Mouse (Mus musculus) heart, postnatal 0 days (tissue): ENCODE data around the gene Cdh24. TPM values are rescaled to one million over a fixed set of nuclear protein-coding genes. Genes with fewer than 3 reads are reported as not detected.
A peak's percentile ranks its signal among the peaks of the same experiment; 100 is the strongest.

ENCODE experiments used
- ATAC-seq: fragments of 200-750 bp; cut with Nextera tagmentation; 2 replicates; pipeline ENCODE4 v1.8.0; 2017; ENCODE audit warnings: low read depth, moderate number of reproducible peaks, moderate library complexity; ENCODE audit not compliant: insufficient read depth
- DNase-seq: peaks from one replicate; pipeline ENCODE4 v3.0.0-alpha.2; 2016; ENCODE audit warnings: low spot score
- H3K27ac ChIP-seq: fragments of 300-500 bp; sonication (generic); 2 replicates; pipeline ENCODE4 v1.5.1; 2014; ENCODE audit warnings: low read depth, mild to moderate bottlenecking
- H3K27me3 ChIP-seq: fragments of 300-500 bp; sonication (generic); 2 replicates; pipeline ENCODE4 v1.6.1; 2014; ENCODE audit warnings: low read length, mixed read lengths; ENCODE audit not compliant: control insufficient read depth, insufficient read depth
- H3K36me3 ChIP-seq: fragments of 300-500 bp; sonication (generic); replicated peaks from 2 replicates; pipeline ENCODE4 v1.6.1; 2014; ENCODE audit warnings: low read length, mixed read lengths; ENCODE audit not compliant: control insufficient read depth, insufficient read depth
- H3K4me1 ChIP-seq: fragments of 300-500 bp; sonication (generic); 2 replicates; pipeline ENCODE4 v1.6.1; 2014; ENCODE audit warnings: antibody characterized with exemption; ENCODE audit not compliant: control insufficient read depth, insufficient read depth
- H3K4me2 ChIP-seq: fragments of 300-500 bp; sonication (generic); 2 replicates; pipeline ENCODE4 v1.6.1; 2014; ENCODE audit warnings: low read depth, mild to moderate bottlenecking, low read length, moderate library complexity
- H3K4me3 ChIP-seq: fragments of 300-500 bp; sonication (generic); 2 replicates; pipeline ENCODE4 v1.5.1; 2014; ENCODE audit warnings: low read depth, low read length
- H3K9ac ChIP-seq: fragments of 300-500 bp; sonication (generic); replicated peaks from 2 replicates; pipeline ENCODE4 v1.6.1; 2014; ENCODE audit warnings: low read depth, low read length, mixed read lengths
- H3K9me3 ChIP-seq: fragments of 300-500 bp; sonication (generic); replicated peaks from 2 replicates; pipeline ENCODE4 v1.6.1; 2016; ENCODE audit warnings: low read length; ENCODE audit not compliant: control insufficient read depth
- CTCF ChIP-seq: IDR thresholded peaks from 2 replicates; pipeline ENCODE4 v1.5.1; 2016; ENCODE audit warnings: antibody characterized with exemption, control low read depth, low read depth
- EP300 ChIP-seq: IDR thresholded peaks from 2 replicates; pipeline ENCODE4 v1.6.1; 2016; ENCODE audit warnings: antibody characterized with exemption, low read depth
- WGBS: fragments of 180-500 bp; shearing (Covaris S2); extraction: QIAGEN DNeasy Blood & Tissue Kit; methylation state at CpG from one replicate; pipeline ENCODE4 v1.1.7; 2014; 5-methylcytosine and 5-hydroxymethylcytosine counted together
- polyA plus RNA-seq: library from polyadenylated mRNA; unstranded; fragments of >200 nt; fragmentation: Nextera tagmentation; extraction: Ambion mirVana; gene quantifications from 2 replicates; pipeline ENCODE4 v1.2.1, GENCODE M21; 2015
- total RNA-seq: library from RNA; depleted of rRNA; stranded (reverse); fragments of >200 nt; gene quantifications from 2 replicates; pipeline ENCODE4 v1.2.3, GENCODE M21; 2014; ENCODE audit warnings: low replicate concordance

Gene Cdh24
- total and polyA plus RNA-seq, 2 experiments from 2014 or later = 0.41 to 6.2 TPM

DNA sequence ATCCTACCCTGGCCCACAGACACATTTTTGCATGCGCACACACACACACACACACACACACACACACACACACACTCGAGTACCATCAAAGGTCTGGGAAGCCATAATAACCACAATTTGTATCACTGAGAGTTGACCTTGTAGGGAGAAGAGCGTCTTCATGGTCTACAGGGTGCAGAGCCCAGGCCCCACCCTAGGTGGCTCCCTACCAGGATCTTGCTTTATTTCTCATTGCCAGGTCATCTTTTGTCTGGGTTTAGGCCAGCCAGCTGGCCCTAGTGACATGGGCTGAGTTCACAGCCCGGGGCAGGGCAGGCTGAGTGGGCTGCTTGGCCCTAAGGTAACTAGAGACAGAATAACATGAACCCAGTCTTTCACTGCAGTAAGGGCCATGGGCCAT, 7.0 kb downstream of the Cdh24 start:
- H3K4me1 ChIP-seq = no peaks in the 10 kb centered on the region
- no peak overlapping the region for H3K9ac ChIP-seq
- no peak for DNase-seq
- 75% methylated on average over 4 of the region's 4 CpGs for WGBS
- no peak overlapping the region for H3K4me3 ChIP-seq
- ATAC-seq = no peak
- TF ChIP-seq EP300 = no peak
- peak; percentile 16; the same call in 1 of the 2 replicates for TF ChIP-seq CTCF
- H3K27ac ChIP-seq = no peak overlapping the region
- peaks cover 8% of the 10 kb centered on the region; the same call in 1 of the 2 replicates for H3K36me3 ChIP-seq
- H3K27me3 ChIP-seq = no peaks in the 10 kb centered on the region
- H3K4me2 ChIP-seq = no peak overlapping the region
- no peaks in the 10 kb centered on the region for H3K9me3 ChIP-seq

DNA sequence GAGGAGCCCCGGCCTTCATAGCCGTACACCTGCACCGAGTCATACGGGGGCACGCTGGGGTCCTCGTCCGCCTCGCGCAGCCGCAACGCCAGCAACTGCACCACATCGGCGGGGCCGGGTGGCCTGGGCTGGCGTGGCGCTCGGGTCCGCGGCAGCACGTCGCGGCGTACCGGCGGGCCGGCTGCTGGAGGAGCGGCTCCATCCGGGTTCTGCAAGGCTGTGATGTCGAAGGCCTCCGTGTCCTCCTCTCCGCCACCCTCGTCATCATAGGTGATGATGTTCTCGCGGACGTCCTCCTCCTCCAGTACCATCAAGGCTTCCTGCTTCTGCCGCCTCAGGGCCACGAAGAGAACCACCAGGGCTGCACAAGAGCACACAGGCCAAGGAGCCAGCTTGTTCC, 8.9 kb downstream of the Cdh24 start:
- H3K27ac ChIP-seq = no peak overlapping the region
- no peak overlapping the region for H3K9ac ChIP-seq
- peaks cover 8% of the 10 kb centered on the region; the same call in 1 of the 2 replicates for H3K36me3 ChIP-seq
- no peak for ATAC-seq
- no peaks in the 10 kb centered on the region for H3K4me1 ChIP-seq
- no peaks in the 10 kb centered on the region for H3K27me3 ChIP-seq
- H3K4me3 ChIP-seq = no peak overlapping the region
- 88% methylated on average over 37 of the region's 37 CpGs for WGBS
- TF ChIP-seq CTCF (no peak), EP300 (no peak)
- no peak overlapping the region for H3K4me2 ChIP-seq
- no peak for DNase-seq
- H3K9me3 ChIP-seq = no peaks in the 10 kb centered on the region

GRCm38 (mm10) chr14:54631240-54631599, 9.9 kb downstream of the Cdh24 start:
- 78% methylated on average over 4 of the region's 4 CpGs for WGBS
- no peak for ATAC-seq
- TF ChIP-seq CTCF (no peak), EP300 (no peak)

DNA sequence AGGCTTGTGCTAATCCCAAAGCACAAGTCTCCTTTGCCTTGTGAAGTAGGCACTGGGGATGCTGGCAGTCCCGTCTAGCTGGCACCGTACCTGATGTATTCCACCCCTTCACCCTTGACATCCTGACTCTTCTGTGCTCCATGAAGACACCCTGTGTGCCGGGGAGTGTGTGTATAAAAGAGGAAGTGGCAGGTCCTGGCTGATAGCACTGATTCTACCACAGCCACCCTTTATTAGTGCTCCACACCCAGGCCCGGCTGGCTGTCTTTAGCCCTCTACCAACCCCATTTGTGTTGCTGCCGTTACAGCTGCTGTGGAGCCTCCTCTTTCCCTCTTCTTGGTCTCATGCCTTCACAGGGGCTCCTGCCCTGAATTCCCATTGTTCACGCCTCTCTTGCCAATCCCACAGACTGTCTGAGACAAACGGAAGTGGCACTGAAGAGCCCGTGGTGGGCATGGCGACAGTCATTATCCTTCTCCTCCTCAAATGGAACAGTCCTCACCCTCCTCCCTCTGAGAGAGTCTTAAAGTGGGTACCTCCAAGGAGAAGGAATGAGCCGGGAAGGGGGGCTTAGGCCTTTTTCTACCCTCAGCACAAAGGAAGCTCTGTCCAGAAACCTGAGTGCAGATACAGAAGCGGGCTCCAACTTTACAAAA, 10.5 kb downstream of the Cdh24 start:
- no peak for DNase-seq
- H3K9me3 ChIP-seq = no peaks in the 10 kb centered on the region
- no peak overlapping the region for H3K9ac ChIP-seq
- TF ChIP-seq EP300 (no peak), CTCF (no peak)
- no peaks in the 10 kb centered on the region for H3K27me3 ChIP-seq
- no peaks in the 10 kb centered on the region for H3K4me1 ChIP-seq
- H3K27ac ChIP-seq = no peak overlapping the region
- no peak overlapping the region for H3K4me3 ChIP-seq
- H3K36me3 ChIP-seq = peaks cover 8% of the 10 kb centered on the region; the same call in 1 of the 2 replicates
- H3K4me2 ChIP-seq = no peak overlapping the region
- WGBS = 75% methylated on average over 11 of the region's 11 CpGs
- no peak for ATAC-seq

More at GRCm38 (mm10) chr14:54631240-54631599, 9.9 kb downstream of the Cdh24 start:
- Histone ChIP-seq H3K4me2 (no peak overlapping the region), H3K27ac (no peak overlapping the region), H3K9me3 (no peaks in the 10 kb centered on the region), H3K4me1 (no peaks in the 10 kb centered on the region), H3K9ac (no peak overlapping the region), H3K4me3 (no peak overlapping the region), H3K36me3 (peaks cover 8% of the 10 kb centered on the region; the same call in 1 of the 2 replicates), H3K27me3 (no peaks in the 10 kb centered on the region)
- no peak for DNase-seq

DNA sequence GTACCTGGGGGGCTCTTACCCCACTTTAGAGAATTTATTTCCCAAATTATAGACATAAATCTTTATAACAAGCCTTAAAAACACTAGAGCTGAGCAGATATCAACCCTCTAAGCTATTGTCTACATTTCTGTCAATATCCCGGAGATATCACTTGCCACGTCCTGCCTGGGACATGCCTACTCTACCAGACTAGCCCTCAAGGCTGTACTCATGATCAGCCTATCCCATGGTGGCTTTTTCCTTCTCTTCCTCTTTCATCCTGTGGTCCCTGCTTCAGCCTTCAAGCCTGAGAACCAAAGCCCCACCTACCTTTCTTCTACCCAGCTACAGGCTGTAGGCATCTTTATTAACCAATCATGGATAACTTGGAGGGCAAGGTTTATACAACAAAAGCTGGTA, 11.4 kb downstream of the Cdh24 start:
- DNase-seq = peak; percentile 1
- ATAC-seq = no peak
- 74% methylated on average over 2 of the region's 2 CpGs for WGBS
- no peaks in the 10 kb centered on the region for H3K4me1 ChIP-seq
- no peaks in the 10 kb centered on the region for H3K9me3 ChIP-seq
- H3K4me3 ChIP-seq = no peak overlapping the region
- H3K36me3 ChIP-seq = peaks cover 8% of the 10 kb centered on the region; the same call in 1 of the 2 replicates
- TF ChIP-seq EP300 = no peak
- no peak for TF ChIP-seq CTCF
- no peak overlapping the region for H3K9ac ChIP-seq
- no peak overlapping the region for H3K4me2 ChIP-seq
- H3K27me3 ChIP-seq = no peaks in the 10 kb centered on the region
- no peak overlapping the region for H3K27ac ChIP-seq

DNA sequence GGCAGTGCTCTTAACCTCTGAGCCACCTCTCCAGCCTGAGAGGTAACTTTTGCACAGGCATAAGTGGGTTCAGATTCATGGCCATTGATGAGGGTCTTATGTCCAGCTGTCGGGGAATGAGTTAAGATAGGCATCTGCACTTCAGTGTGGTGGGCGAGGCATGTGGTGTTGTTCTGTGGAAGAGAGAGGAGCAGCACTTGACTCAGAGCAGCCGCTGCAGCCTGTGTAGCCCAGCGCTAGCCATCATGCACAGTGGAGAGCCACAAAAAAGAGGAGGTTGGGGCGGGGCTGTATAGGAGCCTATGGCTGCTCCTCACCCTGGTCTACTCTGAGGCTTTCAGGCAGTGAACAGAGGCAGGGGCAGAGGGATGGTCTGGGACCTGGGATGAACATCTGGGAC, 13.1 kb downstream of the Cdh24 start:
- H3K4me1 ChIP-seq = no peaks in the 10 kb centered on the region

More for the DNA sequence above, 13.1 kb downstream of the Cdh24 start:
- WGBS = 60% methylated on average over 5 of the region's 5 CpGs
- no peak for DNase-seq
- ATAC-seq = no peak
- Histone ChIP-seq H3K36me3 (peaks cover 4% of the 10 kb centered on the region; the same call in 1 of the 2 replicates), H3K27me3 (no peaks in the 10 kb centered on the region), H3K4me2 (no peak overlapping the region), H3K9me3 (no peaks in the 10 kb centered on the region), H3K9ac (no peak overlapping the region), H3K27ac (no peak overlapping the region), H3K4me3 (no peak overlapping the region)
- TF ChIP-seq CTCF = no peak
- TF ChIP-seq EP300 = no peak
